Mouse (Mus musculus) right cerebral cortex, postnatal 25 days (tissue): ENCODE results near the gene Tubgcp2.

Experiments used
- DNase-seq: peaks from one replicate; pipeline ENCODE4 v3.0.0; 2022

Gene Tubgcp2

DNA sequence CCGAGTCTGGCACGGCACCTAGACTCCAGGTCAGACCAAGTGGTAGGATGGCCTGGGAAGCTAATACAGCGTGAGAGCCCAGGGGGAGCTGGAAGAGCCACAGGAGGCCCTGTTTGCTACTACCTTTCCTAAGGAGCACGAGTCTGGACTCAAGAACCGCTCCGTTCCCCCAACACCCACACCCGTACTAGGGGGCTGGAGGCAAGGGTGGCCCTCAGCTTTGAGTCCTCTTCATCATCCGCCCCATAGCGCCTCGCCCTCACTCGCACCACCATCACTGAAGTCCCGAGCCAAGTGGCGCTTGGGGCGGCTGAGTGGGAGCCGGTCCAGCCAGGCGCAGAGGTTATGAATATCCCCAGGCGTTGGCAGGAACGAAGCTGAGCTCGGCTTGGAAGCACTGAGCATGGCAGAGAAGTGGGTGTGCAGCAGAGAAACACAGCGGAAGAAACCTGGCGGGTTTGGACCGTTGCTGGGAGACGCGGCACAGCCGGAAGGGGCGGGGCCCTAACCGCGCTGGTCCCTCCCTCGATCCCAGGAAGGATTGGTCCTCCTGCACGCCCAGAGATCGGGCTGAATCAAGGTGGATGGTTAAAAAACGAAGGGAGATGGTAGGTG is 58.1 kb downstream of the Tubgcp2 start, which contains the start of gene 6430531B16Rik:
TSS of gene 6430531B16Rik (minus strand) at position 478 of the 615 bp plus-strand sequence.
- peak; percentile 91 for DNase-seq

DNA sequence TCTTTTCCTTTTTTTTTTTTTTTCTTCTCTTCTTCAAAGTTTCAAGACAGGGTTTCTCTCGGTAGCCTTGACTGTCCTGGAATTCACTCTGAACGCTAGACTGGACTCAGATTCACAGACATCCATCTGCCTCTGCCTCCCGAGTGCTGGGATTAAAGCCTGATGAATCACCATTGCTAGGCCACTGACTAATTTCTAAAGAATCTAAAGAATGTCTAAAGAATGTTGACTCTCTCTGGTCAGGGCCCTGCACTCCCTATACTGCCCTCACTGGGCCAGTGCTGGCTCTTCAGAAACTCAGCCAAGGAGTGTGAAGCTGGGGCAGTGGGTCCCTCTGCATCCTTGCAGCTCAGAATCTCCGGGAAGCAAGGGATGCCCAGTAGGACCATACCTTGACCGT is 61.0 kb downstream of the Tubgcp2 start:
- DNase-seq, result no peak

GRCm38 (mm10) chr7:139974307-139974706 is 62.2 kb downstream of the Tubgcp2 start:
- DNase-seq, result no peak

DNA sequence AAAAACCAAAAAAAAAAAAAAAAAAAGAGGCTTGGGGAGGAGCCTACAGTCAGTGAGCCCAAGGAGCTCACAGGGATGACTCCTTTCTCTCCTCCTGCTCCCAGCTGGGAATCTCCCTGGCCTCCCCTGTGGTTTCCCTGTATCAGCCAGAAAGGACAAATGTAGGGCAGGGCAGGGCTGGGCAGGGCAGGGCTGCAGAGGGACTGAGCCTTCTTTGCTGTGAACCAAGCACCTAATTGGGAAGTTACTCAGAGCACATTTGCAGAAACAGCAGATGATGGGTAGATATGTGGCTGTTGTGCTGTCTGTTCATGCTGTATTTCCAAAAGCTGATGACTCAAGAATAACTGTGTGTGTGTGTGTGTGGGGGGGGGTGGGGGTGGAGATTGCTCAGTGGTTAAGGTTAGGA is 63.5 kb downstream of the Tubgcp2 start:
- no peak for DNase-seq

GRCm38 (mm10) chr7:139971436-139971835 is 65.0 kb downstream of the Tubgcp2 start:
- no peak for DNase-seq

DNA sequence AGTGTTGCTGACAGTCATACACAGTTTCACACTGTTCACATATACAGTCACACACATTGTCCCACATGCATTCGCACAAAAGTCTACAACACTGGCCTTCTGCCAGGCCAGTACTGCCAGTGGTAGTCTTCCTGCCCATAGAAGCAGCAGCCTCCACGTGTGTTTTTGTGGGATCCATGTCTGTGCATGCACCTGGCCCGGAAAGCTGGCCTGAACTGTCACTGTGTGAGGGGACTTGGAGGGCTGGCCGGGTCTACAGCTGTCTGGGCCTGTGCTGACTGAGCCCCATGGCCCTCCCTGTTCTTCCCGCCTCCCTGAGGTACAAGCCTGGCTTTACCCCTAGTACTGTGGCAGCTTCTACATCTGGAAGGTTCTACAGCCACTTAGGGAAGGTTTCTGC is 65.5 kb downstream of the Tubgcp2 start:
- no peak for DNase-seq

DNA sequence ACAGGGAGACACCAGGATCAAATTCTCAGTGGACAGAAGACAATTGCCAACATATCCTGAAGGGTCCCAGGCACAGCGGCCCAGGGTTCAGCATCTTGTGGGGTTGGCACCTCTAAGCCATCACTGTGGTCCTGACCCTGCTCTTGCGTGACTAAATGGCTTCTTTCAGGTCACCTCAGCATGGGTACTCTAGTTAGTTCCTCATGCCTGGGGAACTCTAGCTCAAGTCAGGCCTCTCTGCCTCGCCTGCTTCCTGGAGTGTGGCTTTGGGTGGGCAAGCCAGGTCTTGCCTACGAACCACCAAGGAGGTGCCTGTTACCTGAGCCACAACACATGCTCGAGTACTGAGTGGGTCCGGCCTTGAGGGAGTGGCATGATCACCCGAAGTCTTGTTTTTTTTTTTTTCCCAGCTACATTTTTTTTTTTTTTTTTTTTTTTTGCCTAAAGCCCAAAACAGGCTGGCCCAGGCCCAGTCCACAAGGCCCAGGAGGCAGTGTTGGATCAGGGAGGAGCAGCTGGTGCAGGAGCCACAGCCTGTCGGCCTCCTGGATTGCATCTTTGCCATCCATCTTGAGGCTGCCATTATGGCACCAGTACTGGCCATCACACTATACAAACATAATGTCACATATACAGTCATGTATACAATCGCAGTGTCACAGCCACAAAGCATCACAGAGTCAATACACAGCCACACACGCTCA is 66.1 kb downstream of the Tubgcp2 start:
- no peak for DNase-seq

GRCm38 (mm10) chr7:139969348-139970130 is 66.9 kb downstream of the Tubgcp2 start:
- DNase-seq, result peak; percentile 75

GRCm38 (mm10) chr7:139968428-139968827 is 68.0 kb downstream of the Tubgcp2 start:
- no peak for DNase-seq

GRCm38 (mm10) chr7:139967175-139967574 is 69.3 kb downstream of the Tubgcp2 start:
- DNase-seq, result no peak

- DNase-seq, result no peak
Measured at GRCm38 (mm10) chr7:139963814-139964213, 72.7 kb downstream of the Tubgcp2 start.

DNA sequence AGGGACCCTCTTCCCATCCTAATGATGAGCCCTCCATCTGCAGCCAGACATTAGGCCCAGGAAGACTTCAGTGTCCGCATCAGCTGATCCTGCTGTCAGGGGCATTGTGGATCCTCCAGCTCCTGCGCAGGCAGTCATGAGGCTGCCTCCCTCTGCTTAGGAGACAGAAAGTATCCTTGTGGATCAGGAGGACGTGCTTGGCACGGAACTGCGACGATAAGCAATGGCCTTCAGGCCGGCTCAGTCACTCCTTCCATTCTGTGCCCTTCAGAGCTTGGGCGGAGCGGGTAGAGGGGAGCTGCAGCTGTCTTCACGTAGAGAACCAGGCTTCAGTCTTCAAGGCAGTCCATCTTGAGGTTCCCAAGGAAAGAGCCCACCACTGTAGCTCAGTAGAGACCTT is 75.3 kb downstream of the Tubgcp2 start:
- no peak for DNase-seq

DNA sequence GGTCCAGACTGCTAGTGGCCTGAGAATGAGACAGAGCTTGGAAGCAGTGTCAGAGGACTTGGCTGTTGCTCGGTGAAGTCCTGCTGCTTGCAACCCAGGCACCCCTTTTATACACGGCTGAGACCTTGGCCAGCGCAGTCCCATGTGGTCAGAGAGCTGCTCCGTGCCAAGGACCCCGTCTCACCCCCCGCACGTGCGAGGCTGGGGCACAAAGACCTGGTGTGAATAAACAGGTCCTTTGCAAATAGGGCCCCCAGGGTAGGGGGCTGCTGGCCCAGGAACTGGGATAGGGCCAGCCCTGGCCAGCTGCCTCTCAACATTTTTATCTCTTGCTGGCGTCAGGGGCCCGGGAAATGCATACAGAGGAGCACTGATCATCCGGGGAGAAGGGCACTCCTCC is 78.5 kb downstream of the Tubgcp2 start:
- DNase-seq, result no peak

DNA sequence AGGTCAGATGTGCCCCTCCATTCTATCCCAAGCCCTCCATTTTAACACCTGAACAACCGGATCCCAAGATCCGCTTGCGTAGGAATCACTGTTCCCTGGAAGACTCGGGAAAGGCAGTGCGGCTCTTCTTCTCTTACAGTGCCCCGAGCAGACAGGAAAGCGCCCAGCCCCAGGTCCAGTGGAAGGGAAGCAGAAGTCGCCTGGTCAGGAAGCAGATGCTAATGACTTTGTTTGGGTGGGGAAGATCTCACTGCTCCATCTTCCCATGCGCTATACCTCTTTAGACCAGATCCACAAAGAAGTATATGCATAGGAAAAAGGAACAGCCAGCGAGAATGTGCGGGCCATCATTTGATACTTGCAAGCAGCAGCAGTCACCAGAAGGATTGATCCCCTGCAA is 79.0 kb downstream of the Tubgcp2 start:
- no peak for DNase-seq

- DNase-seq, result no peak
Measured at GRCm38 (mm10) chr7:139956658-139957057, 79.8 kb downstream of the Tubgcp2 start.

- no peak for DNase-seq
Measured at GRCm38 (mm10) chr7:139955505-139955904, 81.0 kb downstream of the Tubgcp2 start.

- DNase-seq, result no peak
Measured at GRCm38 (mm10) chr7:139951991-139952633, 84.4 kb downstream of the Tubgcp2 start.

- no peak for DNase-seq
Measured at GRCm38 (mm10) chr7:139951079-139951478, 85.4 kb downstream of the Tubgcp2 start.

- DNase-seq, result no peak
Measured at GRCm38 (mm10) chr7:139950283-139950971, 86.0 kb downstream of the Tubgcp2 start.

- no peak for DNase-seq
Measured at GRCm38 (mm10) chr7:139949893-139950282, 86.6 kb downstream of the Tubgcp2 start.

DNA sequence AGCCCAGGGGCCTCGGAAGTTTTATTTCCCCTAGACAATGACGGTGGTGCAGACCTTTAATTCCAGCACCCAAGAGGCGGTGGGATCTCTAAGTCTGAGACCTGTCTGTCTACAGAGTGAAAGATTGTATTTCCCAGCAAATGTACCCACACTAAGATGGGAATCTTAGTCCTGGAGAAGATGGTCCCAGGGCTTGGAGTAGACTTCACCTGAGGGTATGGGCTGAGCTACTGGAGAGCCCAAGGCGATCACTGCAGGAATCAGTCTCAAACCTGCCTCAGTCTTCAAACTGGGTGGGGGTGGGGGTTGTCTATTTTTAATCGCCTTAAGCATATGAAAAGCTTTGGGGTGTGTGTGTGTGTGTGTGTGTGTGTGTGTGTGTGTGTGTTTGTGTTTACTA is 90.4 kb downstream of the Tubgcp2 start:
- no peak for DNase-seq
